Mouse (Mus musculus) left cerebral cortex, adult 18-20 months (tissue): ENCODE data around the gene Ptprk. TPM values are rescaled to one million over a fixed set of nuclear protein-coding genes. Genes with fewer than 3 reads are reported as not detected.

Experiments
- DNase-seq, 2 experiments: peaks; one replicate each; pipeline ENCODE4 v3.0.0; 2021 to 2022; ENCODE audit warnings: low spot score in 2 of 2, mixed read lengths in 1 of 2
- microRNA-seq, 2 experiments: library from miRNA; unstranded; fragments of <30 nt; microRNA quantifications; one replicate each; pipeline ENCODE4 v1.2.0; 2021
- total RNA-seq, 2 experiments: library from RNA; stranded (reverse); gene quantifications; 2 replicates each; pipeline ENCODE4 v1.2.3; 2021

Gene Ptprk
- total RNA-seq, 2 experiments from 2014 or later: 61.4 to 62.5 TPM

GRCm38 (mm10) chr10:28636096-28636495 lies 561.5 kb downstream of the Ptprk start:
- DNase-seq: no peak

GRCm38 (mm10) chr10:28641887-28642286 lies 567.3 kb downstream of the Ptprk start:
- DNase-seq: no peak

Small RNA genes lying within 50 kb of the gene (microRNA-seq; reads per million reads assigned to microRNA genes)
- gene Gm22370: 0 reads per million in 2 experiments
